Mouse (Mus musculus) adipocyte (in vitro differentiated cells): ENCODE measurements around the gene Calhm1.

Source experiments
- DNase-seq: peaks from one replicate; pipeline ENCODE4 v3.0.0-alpha.2; 2016; ENCODE audit warnings: low spot score

Gene Calhm1

DNA sequence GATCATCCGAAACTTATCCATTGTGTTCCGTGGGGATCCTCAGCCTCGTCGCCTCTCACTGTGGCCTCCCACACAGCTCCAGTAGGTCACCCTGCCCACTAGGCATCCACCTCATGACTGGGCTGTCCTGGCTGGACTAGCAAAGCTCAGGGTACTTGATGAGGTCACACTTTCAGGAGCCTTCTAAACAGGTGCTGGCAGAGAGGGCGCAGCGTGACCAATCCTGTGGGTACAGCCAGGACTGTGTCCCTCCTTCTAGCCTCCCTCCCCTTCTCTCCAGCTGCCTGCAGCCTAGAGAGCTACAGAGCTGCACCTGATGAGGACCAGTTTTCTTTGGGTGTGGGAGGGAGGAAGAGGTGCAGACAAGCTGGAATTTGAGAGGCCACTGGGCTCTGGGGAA, at the start of gene Calhm1:
TSS of gene Calhm1 (minus strand) at position 101 of the 400 bp plus-strand sequence.
- no peak for DNase-seq

DNA sequence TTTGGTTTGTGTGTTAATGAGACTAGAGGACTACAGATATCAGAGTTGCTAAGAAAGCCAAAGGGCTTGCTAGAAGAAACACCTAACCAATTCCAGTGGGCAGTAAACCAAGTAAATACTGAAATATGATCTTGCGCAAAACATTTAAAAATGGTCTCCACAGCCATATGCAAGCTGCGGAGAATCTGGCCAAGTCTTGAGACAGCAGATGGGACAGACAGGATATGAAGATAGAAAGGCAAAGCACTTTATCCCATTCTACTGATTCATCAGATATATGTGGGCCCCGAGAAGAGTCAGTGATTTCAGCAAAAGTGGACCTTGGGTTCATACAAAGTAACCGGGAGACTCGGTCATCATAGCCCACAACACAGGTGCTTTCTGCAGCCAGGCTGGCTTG, 48.1 kb upstream of the Calhm1 start:
- DNase-seq = no peak

- no peak for DNase-seq
Measured at GRCm38 (mm10) chr19:47188515-47189128, 44.6 kb upstream of the Calhm1 start.

GRCm38 (mm10) chr19:47186514-47187275, 42.6 kb upstream of the Calhm1 start:
- DNase-seq = no peak

GRCm38 (mm10) chr19:47184736-47185135, 40.7 kb upstream of the Calhm1 start:
- DNase-seq = no peak

DNA sequence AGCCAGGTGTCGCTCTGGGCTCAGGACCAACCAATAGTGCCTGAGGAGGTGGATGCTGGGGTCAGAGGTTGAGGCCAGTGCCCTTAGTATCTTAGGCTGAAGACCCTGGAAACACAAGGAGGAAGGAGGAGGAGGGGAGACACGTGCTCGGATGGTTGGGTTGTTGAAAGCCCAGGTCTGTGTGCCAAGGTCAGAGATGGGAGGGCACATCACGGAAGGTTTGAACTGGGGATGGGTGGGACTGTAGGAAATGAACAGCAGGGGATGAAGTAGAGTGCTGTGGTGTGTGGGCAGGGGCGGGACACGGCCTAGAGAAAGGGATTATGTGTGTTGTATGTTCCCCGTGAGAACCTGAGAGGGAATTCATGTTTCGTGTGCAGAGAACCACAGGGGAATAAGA, 40.2 kb upstream of the Calhm1 start:
- DNase-seq = no peak

- DNase-seq = no peak
Measured at GRCm38 (mm10) chr19:47180011-47180410, 36.0 kb upstream of the Calhm1 start.

GRCm38 (mm10) chr19:47179272-47179809, 35.3 kb upstream of the Calhm1 start:
- DNase-seq = no peak

DNA sequence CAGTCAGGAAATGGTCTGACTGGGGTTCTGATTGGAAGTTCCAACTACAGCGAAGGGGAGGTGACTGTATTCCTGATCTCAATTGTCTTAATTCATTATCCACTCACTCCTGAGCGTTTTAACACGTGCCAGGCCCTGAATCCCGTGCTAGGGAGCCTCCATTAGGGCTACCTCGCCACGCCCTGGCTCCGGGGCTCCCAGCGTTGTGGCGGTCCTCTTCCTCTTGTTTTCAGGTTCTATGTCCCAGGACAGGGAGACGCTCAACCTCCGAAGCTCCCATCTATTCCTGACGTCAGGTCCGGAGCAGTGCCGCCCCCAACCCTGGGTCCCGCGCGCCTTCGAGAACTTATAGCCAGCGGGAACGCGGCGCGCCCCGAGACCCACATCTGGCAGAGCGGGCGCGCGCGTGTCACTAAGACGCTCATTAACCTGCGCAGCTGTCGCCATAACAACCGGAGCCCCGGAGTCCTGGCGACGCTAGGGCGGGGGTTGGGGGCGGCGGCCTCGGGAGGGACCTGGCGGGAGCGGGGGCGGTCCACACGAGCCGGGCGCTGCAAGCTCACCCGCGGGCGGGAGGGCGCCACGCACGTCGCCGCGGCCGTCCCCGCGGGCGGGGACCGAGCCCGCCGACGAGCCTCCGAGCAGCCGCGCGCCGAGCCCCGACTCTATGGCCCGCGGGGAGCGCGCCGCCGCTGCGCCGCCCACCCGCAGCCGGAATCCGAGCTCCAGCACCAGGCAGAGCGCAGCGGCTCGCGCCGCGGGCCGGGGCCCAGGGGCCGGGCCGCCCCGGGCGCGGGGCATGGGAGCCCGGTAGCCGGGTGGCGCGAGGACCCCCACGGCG, 34.6 kb upstream of the Calhm1 start, which contains the start of gene Neurl1a:
TSS of gene Neurl1a (plus strand) at position 390 of the 841 bp plus-strand sequence.
- DNase-seq = no peak

- DNase-seq = no peak
Measured at GRCm38 (mm10) chr19:47178001-47178400, 33.9 kb upstream of the Calhm1 start.

GRCm38 (mm10) chr19:47176916-47177505, 33.0 kb upstream of the Calhm1 start:
- DNase-seq = peak; percentile 28

- DNase-seq = no peak
Measured at GRCm38 (mm10) chr19:47175472-47175871, 31.4 kb upstream of the Calhm1 start.

- peak; percentile 80 for DNase-seq
Measured at GRCm38 (mm10) chr19:47174515-47174914, 30.5 kb upstream of the Calhm1 start.

DNA sequence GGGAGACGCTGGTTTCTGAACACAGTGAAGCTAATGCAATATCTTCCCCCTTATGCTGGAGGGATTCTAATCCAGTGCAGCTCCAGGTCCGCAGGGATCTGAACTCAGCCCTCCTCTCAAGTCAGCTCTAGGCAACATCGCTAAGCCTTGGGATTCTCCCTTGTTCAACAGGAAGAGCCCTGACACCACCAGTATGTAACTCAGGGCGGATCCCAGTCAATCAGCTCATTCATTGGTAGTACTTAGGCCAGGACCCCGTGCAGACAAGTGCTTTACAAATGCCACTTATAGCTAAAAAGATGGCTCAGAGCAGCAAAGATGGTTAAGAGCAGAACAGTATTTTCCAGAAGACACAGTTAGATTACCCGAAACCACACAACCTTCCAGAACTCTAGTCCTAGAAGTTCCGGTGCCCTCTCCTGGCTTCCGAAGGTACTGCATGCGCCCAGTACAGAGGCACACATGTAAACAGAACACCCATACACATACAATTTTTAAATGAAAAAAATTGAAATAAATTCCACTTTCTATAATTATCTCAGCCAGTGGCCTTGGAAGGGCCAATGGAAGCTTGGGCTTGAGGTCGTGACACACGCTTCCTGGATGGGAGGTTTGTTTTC, 24.8 kb upstream of the Calhm1 start:
- peak; percentile 89 for DNase-seq

DNA sequence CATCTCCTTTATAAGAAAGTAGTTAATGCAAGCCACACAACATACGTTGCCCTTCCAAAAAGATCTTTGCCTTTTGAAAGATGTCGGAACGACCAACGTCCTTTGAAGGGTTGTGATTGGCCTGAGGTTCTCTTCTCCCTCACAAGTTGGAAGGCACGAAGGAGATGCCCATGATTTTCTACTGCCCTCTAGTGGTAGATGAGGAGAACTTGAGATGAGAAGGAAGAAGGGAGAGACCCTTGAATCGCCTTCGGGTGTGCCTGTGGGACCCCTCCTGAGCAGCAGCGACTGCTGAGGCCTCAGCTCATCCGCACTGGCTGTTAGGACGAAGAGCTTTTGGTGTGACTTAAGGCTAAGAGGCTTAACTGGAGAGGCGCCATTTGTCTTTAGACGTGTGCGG, 24.2 kb upstream of the Calhm1 start:
- DNase-seq = peak; percentile 66

DNA sequence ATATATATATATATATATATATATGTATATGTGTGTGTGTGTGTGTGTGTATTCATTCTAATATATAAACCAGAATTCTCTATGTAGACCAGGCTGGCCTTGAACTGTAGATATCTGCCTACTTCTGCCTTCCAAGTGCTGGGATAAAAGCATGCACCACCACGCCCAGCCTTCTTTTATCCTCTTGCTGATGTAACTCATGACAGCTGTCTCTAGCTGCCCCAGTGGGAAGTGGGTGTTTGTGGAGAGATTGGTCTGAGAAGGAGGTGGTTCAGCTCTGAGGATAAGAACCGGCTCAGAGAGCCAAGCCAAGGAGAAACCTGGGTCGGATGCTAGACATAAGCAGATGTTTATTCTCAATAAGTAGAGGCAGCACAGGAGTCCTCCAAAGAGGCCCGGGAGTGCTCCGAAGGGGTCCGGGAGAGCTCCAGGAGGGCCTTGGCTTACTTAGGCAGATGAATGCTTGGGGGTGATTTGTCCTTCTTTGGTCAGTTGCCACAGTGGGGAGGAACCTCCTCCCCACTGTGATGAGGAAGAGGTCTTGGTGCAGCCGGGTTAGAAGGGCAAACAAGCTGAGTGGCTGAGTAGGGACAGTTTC, 23.7 kb upstream of the Calhm1 start:
- no peak for DNase-seq

- DNase-seq = no peak
Measured at GRCm38 (mm10) chr19:47166758-47167157, 22.7 kb upstream of the Calhm1 start.

- no peak for DNase-seq
Measured at GRCm38 (mm10) chr19:47163176-47163744, 19.2 kb upstream of the Calhm1 start.

DNA sequence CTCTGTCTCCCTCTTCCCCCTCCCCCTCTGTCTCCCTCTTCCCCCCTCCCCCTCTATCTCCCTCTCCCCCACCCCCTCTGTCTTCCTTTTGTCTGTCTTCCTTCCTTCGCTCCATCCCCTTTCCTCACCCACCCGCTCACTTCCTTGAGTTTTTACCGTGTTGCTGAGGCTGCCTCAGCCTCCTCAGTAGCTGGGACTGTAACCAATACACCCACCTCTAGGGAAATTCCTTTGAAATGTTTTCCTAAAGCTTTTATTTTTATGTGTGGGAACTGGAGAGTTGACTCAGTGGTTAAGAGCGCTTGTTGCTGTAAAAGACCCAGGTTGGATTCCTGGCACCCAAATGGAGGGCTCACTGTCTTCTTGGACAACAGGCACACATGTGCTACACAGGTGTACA, 17.6 kb upstream of the Calhm1 start:
- no peak for DNase-seq

DNA sequence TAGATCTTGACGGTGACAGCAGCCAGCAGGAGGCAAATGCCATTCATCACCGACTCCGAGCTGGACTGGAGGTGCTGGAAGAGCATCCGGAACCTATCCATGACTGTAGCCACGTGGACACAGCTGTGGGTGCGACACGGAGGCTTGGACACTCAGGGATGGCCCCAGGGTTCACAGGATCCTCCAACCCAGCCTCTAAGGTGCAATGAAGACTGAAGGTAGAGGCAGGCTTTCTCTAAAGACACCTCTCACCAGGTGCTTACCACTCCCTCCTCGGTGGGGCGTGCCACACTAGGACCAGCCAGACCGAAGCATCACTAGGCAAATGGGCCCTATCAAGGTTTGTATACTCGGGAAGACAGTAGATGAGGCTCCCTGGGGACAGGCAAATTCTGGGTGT, 13.6 kb upstream of the Calhm1 start, which contains the start of gene Calhm3:
TSS of gene Calhm3 (minus strand) at position 101 of the 400 bp plus-strand sequence.
- DNase-seq = no peak

DNA sequence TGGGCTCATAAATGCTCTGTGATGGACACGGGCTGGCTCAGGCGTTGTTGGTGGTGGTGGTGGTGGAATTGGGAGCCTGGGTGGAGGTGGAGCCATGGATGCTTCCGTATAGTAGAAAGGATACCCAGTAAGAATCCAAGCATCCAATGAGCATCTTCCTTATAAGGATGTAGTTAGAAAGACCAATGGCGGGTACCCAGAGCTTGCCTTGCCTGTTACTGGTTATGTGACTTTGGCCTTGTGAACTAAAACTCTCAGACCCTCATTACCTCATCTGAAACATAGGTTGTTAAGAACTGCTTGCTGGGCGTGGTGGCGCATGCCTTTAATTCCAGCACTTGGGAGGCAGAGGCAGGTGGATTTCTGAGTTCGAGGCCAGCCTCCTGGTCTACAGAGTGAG, 9.7 kb upstream of the Calhm1 start:
- no peak for DNase-seq
